Mouse (Mus musculus): ENCODE data around the gene Rad51b.

Gene Rad51b

GRCm38 (mm10) chr12:79726116-79726515 is 429.0 kb downstream of the Rad51b start:
- CTCF ChIA-PET: no interaction called here
- POLR2A ChIA-PET: interaction anchor here in 2 of 4 experiments (0.6 to 0.7 kb wide), 3 partner anchors 14 to 807 kb away, joined by 4 to 7 read pairs (median 6); no protein-coding TSS in a partner anchor

DNA sequence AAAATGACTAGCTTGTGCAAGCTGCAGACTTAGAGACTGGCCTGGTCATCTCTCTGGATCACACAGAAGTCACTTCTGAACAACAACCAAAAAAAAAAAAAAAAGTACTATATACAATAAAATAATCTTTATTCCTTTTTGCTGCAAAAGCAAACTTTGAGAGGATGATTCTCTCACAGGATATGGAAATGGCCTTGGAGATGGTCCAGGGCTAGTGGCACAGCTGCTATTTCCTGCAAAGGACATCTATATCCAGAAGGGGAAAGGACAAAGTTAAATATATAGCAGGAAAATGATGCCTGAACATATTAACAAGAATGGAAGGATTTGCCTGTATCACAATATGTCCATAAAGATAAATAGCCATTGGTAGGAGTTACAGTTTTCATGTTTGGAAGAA is 429.9 kb downstream of the Rad51b start:
- ChIA-PET POLR2A (interaction anchor here in 1 of 4 experiments (0.6 kb wide), 1 partner anchor 334 kb away, joined by 3 read pairs; no protein-coding TSS in a partner anchor), CTCF (no interaction called here)

- CTCF ChIA-PET: interaction anchor here in 1 of 4 experiments (0.7 kb wide), 1 partner anchor 382 kb away, joined by 3 read pairs; no protein-coding TSS in a partner anchor
- POLR2A ChIA-PET: interaction anchor here in 2 of 4 experiments (0.5 to 0.8 kb wide), 2 partner anchors 10 to 25 kb away, joined by 3 to 4 read pairs; no protein-coding TSS in a partner anchor
Observed at GRCm38 (mm10) chr12:79729926-79730506, 432.9 kb downstream of the Rad51b start.

DNA sequence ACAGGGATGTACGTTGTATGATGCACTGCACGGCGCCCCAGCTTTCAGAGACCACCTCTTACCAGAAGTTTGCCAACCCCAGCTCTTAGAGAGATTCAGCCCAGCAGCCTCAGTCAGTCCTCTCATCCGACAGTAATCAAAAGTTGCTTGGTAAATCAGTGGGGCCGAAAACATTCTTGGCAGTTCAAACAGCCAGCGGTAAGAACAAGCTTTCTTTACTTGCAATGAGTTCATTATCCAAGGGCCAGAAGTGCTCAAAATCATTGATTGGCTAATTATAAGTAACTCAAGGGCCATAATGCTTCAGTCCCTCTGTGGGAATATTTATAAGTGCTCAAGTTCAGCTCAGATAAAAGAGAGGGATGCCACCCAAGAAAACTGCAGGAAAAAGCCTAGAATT is 434.8 kb downstream of the Rad51b start:
- POLR2A ChIA-PET: interaction anchor here in 1 of 4 experiments (1.4 to 1.9 kb wide), 2 partner anchors 9 to 12 kb away, joined by 3 to 5 read pairs; no protein-coding TSS in a partner anchor
- CTCF ChIA-PET: interaction anchor here in 1 of 4 experiments (0.9 kb wide), 1 partner anchor 10 kb away, joined by 3 read pairs; no protein-coding TSS in a partner anchor

DNA sequence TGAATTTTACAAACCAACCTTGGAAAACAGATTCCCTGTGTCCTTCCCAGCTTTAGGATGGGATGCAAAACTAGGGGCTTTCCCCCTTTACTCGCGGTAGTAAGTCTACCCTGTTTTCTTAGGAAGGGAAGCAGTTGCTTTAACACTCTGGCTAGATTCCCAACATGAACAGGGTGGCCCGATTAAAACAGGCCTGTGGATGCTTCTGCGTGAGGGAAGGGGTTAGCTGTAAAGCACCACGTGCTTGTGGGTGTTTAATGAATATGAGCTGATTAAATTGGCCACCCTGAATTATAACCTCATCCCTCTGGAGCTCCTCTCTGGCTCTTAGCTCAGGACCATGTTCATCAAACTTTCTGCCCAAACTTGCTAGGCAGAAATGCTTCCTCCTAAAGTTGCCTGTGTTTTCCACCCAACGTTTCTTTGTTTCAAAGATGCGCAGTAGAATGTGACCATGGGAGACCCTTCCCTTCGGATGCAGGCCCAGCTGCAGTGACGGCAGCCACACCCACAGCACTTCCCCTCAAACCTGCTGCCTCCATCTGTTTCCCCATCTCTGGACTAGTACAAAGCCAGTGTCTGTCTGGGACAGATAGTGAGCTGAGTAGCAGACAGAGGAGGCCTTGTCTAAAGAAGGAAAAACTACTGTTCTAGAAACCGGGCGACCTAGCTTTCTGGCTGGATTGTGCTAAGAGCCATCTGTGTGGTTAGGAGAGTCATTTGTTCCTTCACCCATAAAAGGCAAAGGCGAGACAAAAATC is 435.5 kb downstream of the Rad51b start:
- ChIA-PET CTCF (no interaction called here), POLR2A (interaction anchor here in 1 of 4 experiments (1.4 to 1.9 kb wide), 2 partner anchors 10 to 13 kb away, joined by 3 to 5 read pairs; no protein-coding TSS in a partner anchor)

DNA sequence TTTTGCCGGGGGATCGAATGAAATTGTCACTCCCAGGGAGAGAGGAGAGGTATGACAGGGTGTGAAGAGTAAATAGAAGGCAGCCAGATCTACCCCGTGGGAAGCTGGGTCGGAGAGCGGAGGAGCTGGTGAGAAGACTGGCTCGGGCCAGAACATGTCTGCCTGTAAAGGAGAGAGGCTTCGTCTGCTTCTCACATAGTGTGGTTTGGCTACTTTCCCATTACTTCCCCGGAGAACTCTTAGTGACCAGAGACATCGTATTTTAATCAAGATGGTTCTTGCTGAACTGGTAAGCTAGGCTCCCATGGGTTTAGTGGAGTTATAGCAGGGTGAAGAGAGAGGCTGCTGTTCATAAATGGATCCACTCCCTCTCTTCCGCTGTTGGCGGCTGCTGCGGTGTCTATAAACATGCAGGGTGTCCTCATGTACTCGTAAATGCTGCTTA is 438.3 kb downstream of the Rad51b start:
- ChIA-PET POLR2A (interaction anchor here in 1 of 4 experiments (1.0 kb wide), 1 partner anchor 12 kb away, joined by 3 read pairs; no protein-coding TSS in a partner anchor), CTCF (no interaction called here)

GRCm38 (mm10) chr12:79735882-79736281 is 438.8 kb downstream of the Rad51b start:
- ChIA-PET POLR2A (interaction anchor here in 1 of 4 experiments (1.0 kb wide), 1 partner anchor 13 kb away, joined by 3 read pairs; no protein-coding TSS in a partner anchor), CTCF (no interaction called here)

- POLR2A ChIA-PET: interaction anchor here in 2 of 4 experiments (0.9 to 1.3 kb wide), 2 partner anchors 17 to 28 kb away, joined by 3 to 4 read pairs; no protein-coding TSS in a partner anchor
Observed at GRCm38 (mm10) chr12:79738700-79739099, 441.6 kb downstream of the Rad51b start.

GRCm38 (mm10) chr12:79739918-79740639 is 443.0 kb downstream of the Rad51b start:
- CTCF ChIA-PET: no interaction called here
- POLR2A ChIA-PET: interaction anchor here in 1 of 4 experiments (1.2 to 1.3 kb wide), 2 partner anchors 10 to 18 kb away, joined by 3 read pairs; no protein-coding TSS in a partner anchor

More at GRCm38 (mm10) chr12:79738700-79739099, 441.6 kb downstream of the Rad51b start:
- CTCF ChIA-PET: no interaction called here

DNA sequence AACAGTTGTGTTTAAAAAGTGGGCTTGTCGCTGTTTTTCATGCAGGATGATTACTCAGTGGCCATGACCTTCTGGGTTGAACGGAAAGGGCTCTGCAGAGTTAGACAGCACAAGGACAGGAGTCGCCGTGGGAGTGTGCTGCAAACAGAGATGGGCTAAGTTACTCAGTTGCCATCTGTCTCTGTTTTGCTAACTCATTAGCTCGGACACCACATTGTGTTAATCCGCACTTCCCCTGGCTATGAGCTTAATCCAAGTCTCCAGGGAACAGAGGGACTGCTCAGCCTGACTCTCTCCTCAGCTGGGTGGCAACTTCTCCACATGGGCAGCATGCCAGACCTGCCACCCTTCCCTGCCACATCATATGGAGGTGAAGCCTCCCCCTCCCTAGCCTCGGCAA is 445.1 kb downstream of the Rad51b start:
- ChIA-PET POLR2A (no interaction called here), CTCF (interaction anchor here in 1 of 4 experiments (0.7 kb wide), 1 partner anchor 11 kb away, joined by 3 read pairs; no protein-coding TSS in a partner anchor)

GRCm38 (mm10) chr12:79744131-79744530 is 447.0 kb downstream of the Rad51b start:
- ChIA-PET CTCF (interaction anchor here in 1 of 4 experiments (0.6 kb wide), 1 partner anchor 10 kb away, joined by 6 read pairs; no protein-coding TSS in a partner anchor), POLR2A (no interaction called here)

DNA sequence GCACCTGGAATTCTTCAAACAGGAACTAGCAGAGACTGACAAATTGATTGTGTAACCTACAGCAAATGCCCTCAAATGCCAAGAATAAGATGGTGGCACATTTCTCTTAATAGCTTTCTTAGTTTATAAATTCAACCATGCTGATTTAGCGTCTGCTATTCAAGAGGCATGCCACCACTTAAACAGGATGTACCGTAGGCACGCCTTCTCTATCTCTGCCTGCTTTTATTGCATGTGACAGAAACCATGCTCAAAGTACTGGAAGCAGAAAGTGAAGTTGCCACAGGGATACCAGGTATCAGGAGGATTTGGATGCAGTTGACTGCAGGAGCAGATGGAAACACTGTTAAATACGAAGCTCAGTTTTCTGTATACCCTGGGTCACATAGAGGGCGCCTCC is 448.1 kb downstream of the Rad51b start:
- POLR2A ChIA-PET: interaction anchor here in 1 of 4 experiments (0.6 kb wide), 1 partner anchor 11 kb away, joined by 3 read pairs; no protein-coding TSS in a partner anchor
- CTCF ChIA-PET: no interaction called here

DNA sequence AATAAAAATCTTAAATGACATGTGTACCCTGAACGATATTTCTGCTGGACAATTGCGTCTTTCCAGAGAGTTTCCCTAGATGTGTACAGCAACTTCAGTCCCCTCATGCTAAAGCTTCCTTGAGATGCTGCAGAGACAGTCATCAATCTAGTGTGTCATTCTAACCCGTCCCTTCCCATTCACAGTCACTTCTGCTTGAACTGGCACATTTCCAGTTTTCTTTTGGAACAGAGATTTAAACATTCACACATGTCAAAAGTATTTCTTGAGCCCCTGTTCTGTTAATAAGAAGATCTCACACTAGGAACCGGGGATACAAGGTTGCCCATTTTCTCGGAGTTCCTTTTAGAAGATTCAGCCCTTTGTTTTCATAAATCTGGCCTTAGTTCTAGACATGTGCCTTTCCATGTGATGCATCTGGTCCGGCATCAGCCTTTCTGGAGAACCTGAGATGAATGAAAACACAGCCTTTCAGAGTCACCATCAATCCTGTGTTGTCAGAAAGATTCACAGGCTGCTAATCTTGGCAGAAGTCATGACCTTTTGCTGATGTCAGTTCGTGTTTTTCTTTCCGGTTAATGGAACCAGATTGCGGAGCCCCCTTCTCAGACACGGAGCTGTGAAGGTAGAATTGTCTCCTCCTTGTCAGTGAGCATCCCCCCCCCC is 448.9 kb downstream of the Rad51b start:
- ChIA-PET CTCF (no interaction called here), POLR2A (interaction anchor here in 1 of 4 experiments (0.6 kb wide), 1 partner anchor 10 kb away, joined by 3 read pairs; no protein-coding TSS in a partner anchor)

DNA sequence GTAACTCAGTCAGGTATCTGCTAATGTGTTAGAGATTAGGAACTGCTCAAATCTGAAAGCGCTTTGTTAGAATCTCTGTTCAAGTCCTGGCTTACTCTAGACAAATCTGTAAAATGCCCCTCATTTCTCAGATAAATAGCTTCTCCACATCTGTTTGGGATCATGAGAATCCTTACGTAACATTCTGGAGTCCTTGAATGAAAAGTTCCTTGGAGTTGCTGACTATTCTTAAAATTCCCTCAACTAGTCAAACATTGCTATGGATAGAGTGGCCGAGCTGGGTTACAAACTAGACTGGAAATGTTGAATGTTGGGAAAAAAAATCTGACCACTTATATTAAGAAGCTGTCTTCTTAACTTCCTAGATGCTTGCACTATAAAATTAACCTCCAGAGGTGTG is 450.5 kb downstream of the Rad51b start:
- POLR2A ChIA-PET: interaction anchor here in 1 of 4 experiments (0.8 kb wide), 1 partner anchor 10 kb away, joined by 5 read pairs; no protein-coding TSS in a partner anchor
- CTCF ChIA-PET: interaction anchor here in 2 of 4 experiments (0.5 to 1.0 kb wide), 2 partner anchors 12 to 342 kb away, joined by 4 to 6 read pairs; no protein-coding TSS in a partner anchor

GRCm38 (mm10) chr12:79748862-79749261 is 451.8 kb downstream of the Rad51b start:
- ChIA-PET CTCF (interaction anchor here in 1 of 4 experiments (0.7 kb wide), 1 partner anchor 134 kb away, joined by 9 read pairs; no protein-coding TSS in a partner anchor), POLR2A (interaction anchor here in 1 of 4 experiments (0.6 kb wide), 2 partner anchors 103 to 924 kb away, joined by 3 to 4 read pairs; no protein-coding TSS in a partner anchor)

DNA sequence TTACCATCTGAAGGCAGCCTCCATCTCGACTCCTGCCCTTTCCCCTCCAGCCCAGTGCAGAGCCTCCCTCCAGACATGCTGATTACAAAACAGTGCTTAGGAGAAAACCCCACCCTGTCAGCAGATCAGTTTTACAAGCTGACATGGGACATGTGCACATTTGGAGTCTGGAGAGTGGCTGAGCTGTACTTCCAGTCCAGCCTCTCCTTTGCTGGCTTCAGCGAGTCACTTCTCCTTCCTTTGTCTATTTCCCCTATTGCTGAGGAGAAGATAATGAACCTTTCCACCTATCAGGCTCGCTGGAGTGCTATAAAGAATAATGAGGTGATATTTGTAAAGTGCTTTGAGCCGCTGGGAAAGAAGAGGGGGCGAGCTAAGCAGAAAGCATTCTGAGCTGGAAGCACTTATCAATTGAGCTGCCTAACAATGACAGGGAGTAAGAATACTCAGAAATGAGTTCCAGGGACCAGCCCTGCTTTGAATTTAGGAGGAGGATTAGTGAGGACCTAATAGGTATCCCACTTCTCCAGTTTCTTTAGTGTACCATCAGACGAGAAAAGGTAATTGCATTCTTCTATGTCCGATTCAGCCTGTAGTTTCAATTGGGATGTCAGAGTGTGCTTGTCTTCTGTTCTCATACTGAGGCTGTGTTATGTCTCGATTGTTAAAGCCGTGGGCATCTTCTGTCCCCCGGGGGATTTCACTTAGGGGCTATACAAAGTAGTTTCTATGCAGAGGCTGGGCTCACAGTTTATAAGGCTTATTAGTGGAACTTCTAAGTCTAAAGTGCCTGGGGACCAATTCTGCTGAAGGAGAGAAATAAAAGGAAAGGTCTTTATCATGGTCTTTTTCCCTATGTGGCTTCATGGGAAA is 453.4 kb downstream of the Rad51b start:
- POLR2A ChIA-PET: interaction anchor here in 3 of 4 experiments (0.7 to 1.3 kb wide), 3 partner anchors 9 to 1020 kb away, joined by 3 to 4 read pairs (median 3); no protein-coding TSS in a partner anchor
- CTCF ChIA-PET: no interaction called here

GRCm38 (mm10) chr12:79751781-79752180 is 454.7 kb downstream of the Rad51b start:
- ChIA-PET POLR2A (no interaction called here), CTCF (interaction anchor here in 1 of 4 experiments (0.7 kb wide), 1 partner anchor 375 kb away, joined by 10 read pairs; no protein-coding TSS in a partner anchor)
